Mouse (Mus musculus) neutrophil, adult 59 days (primary cell): ENCODE measurements around the gene Nol3. TPM values are rescaled to one million over a fixed set of nuclear protein-coding genes. Genes with fewer than 3 reads are reported as not detected.

ENCODE experiments used
- total RNA-seq, 2 experiments: library from RNA; stranded (reverse); gene quantifications; 1 replicate in 1 of 2; 2 replicates in 1 of 2; pipeline ENCODE4 v1.2.4; 2023

The Nol3 gene
- not detected for total RNA-seq

GRCm38 (mm10) chr8:105275840-105276239 is at the start of gene Nol3:
Gene Nol3, plus strand, starts transcription at chr8:105276140.

GRCm38 (mm10) chr8:105254966-105255350 is 21.0 kb upstream of the Nol3 start, which contains the start of gene B3gnt9:
Gene B3gnt9, minus strand, starts transcription at chr8:105255153.

GRCm38 (mm10) chr8:105264024-105264982 is 11.6 kb upstream of the Nol3 start, which contains the start of the genes Tradd and Fbxl8:
Gene Tradd, minus strand, starts transcription at chr8:105264609.
Gene Fbxl8, plus strand, starts transcription at chr8:105264648.

GRCm38 (mm10) chr8:105269461-105269947 is 6.4 kb upstream of the Nol3 start, which contains the start of gene Hsf4:
Gene Hsf4, plus strand, starts transcription at chr8:105269801.

GRCm38 (mm10) chr8:105289805-105290460 is 14.0 kb downstream of the Nol3 start, which contains the start of gene 4931428F04Rik:
Gene 4931428F04Rik, minus strand, starts transcription at chr8:105289864.

GRCm38 (mm10) chr8:105295895-105296573 is 20.1 kb downstream of the Nol3 start, which contains the start of gene Exoc3l:
Gene Exoc3l, minus strand, starts transcription at chr8:105296101.

GRCm38 (mm10) chr8:105297511-105298192 is 21.7 kb downstream of the Nol3 start, which contains the start of gene E2f4:
Gene E2f4, plus strand, starts transcription at chr8:105297663.

GRCm38 (mm10) chr8:105305211-105306145 is 29.5 kb downstream of the Nol3 start, which contains the start of gene Elmo3:
Gene Elmo3, plus strand, starts transcription at chr8:105305601.

GRCm38 (mm10) chr8:105326141-105326672 is 50.3 kb downstream of the Nol3 start, which contains the start of the genes Lrrc29 and Tmem208:
Gene Lrrc29, minus strand, starts transcription at chr8:105326278.
Gene Tmem208, plus strand, starts transcription at chr8:105326354.

Other genes with a start within 250 kb of the Nol3 start
- gene Ces3a, start 227.5 kb upstream of the Nol3 start, total RNA-seq: not detected
- gene Ces3b, start 192.4 kb upstream of the Nol3 start, total RNA-seq: not detected
- gene Ces4a, start 144.3 kb upstream of the Nol3 start, total RNA-seq: not detected
- 10 to 100 TPM; 75.2 to 82.3 TPM for gene Cbfb, start 105.5 kb upstream of the Nol3 start, total RNA-seq
- gene D230025D16Rik, start 51.0 kb upstream of the Nol3 start, total RNA-seq: 10 to 100 TPM; 35.5 to 39.9 TPM
- gene B3gnt9, start 21.0 kb upstream of the Nol3 start, total RNA-seq: under 1 TPM; 0.69 to 0.84 TPM
- 10 to 100 TPM; 15.9 to 22.2 TPM for gene Tradd, start 11.5 kb upstream of the Nol3 start, total RNA-seq
- 1 to 10 TPM; 4.8 to 4.9 TPM for gene Fbxl8, start 11.5 kb upstream of the Nol3 start, total RNA-seq
- gene Hsf4, start 6.3 kb upstream of the Nol3 start, total RNA-seq: not detected
- 1 to 10 TPM in 1 of 2 experiments, under 1 TPM in 1; 0.78 to 1.1 TPM for gene 4931428F04Rik, start 13.7 kb downstream of the Nol3 start, total RNA-seq
- 1 to 10 TPM in 1 of 2 experiments, under 1 TPM in 1; 0.89 to 1.4 TPM for gene Exoc3l, start 20.0 kb downstream of the Nol3 start, total RNA-seq
- 10 to 100 TPM; 55.7 to 57.8 TPM for gene E2f4, start 21.5 kb downstream of the Nol3 start, total RNA-seq
- 1 to 10 TPM in 1 of 2 experiments, under 1 TPM in 1; 0.84 to 1.1 TPM for gene Elmo3, start 29.5 kb downstream of the Nol3 start, total RNA-seq
- 1 to 10 TPM; 6.0 to 6.4 TPM for gene Lrrc29, start 50.1 kb downstream of the Nol3 start, total RNA-seq
- gene Tmem208, start 50.2 kb downstream of the Nol3 start, total RNA-seq: 10 to 100 TPM; 27.4 to 27.9 TPM
- 10 to 100 TPM; 31.8 to 40.1 TPM for gene Fhod1, start 71.8 kb downstream of the Nol3 start, total RNA-seq
- gene Slc9a5, start 72.7 kb downstream of the Nol3 start, total RNA-seq: 1 to 10 TPM; 1.1 to 1.5 TPM
- under 1 TPM in 1 of 2 experiments, not detected in 1; 0.13 TPM for gene Plekhg4, start 97.1 kb downstream of the Nol3 start, total RNA-seq
- gene Kctd19, start 137.4 kb downstream of the Nol3 start, total RNA-seq: not detected
- gene Lrrc36, start 137.4 kb downstream of the Nol3 start, total RNA-seq: not detected
- gene Tppp3, start 195.4 kb downstream of the Nol3 start, total RNA-seq: 10 to 100 TPM; 10.9 to 18.1 TPM
- 1 to 10 TPM; 1.8 TPM for gene Zdhhc1, start 220.8 kb downstream of the Nol3 start, total RNA-seq
- gene Hsd11b2, start 242.6 kb downstream of the Nol3 start, total RNA-seq: not detected